Mouse (Mus musculus) small intestine, adult 2 months (tissue): Measurements from ENCODE around the gene Cyb5rl. TPM values are rescaled to one million over a fixed set of nuclear protein-coding genes. Genes with fewer than 3 reads are reported as not detected.

Experiments used
- H3K27ac ChIP-seq: fragments of 200-500 bp; 2 replicates; pipeline ENCODE4 v1.5.1; 2012; ENCODE audit warnings: low read depth, low read length, control low read depth, inconsistent platforms; ENCODE audit not compliant: insufficient read depth
- H3K27me3 ChIP-seq: fragments of 200-500 bp; 2 replicates; pipeline ENCODE4 v1.6.1; 2012; ENCODE audit warnings: mild to moderate bottlenecking, moderate library complexity, low read length, inconsistent platforms; ENCODE audit not compliant: control insufficient read depth, insufficient read depth
- H3K36me3 ChIP-seq: fragments of 200-500 bp; 2 replicates; pipeline ENCODE4 v1.6.1; 2012; ENCODE audit warnings: mild to moderate bottlenecking, low read length, control low read depth, inconsistent platforms; ENCODE audit not compliant: control insufficient read depth, insufficient read depth
- H3K4me1 ChIP-seq: fragments of 200-500 bp; 2 replicates; pipeline ENCODE4 v1.6.1; 2012; ENCODE audit warnings: low read length, inconsistent platforms, mixed read lengths; ENCODE audit not compliant: control insufficient read depth, insufficient read depth, insufficient read length
- H3K4me3 ChIP-seq: fragments of 200-500 bp; 2 replicates; pipeline ENCODE4 v1.5.1; 2012; ENCODE audit warnings: low read depth, mild to moderate bottlenecking, control low read depth, inconsistent platforms, low read length, moderate library complexity
- CTCF ChIP-seq: fragments of 200-500 bp; IDR thresholded peaks from 2 replicates; pipeline ENCODE4 v1.5.1; 2012; ENCODE audit warnings: low read depth, mild to moderate bottlenecking, control low read depth, inconsistent platforms, low read length, moderate library complexity, mixed read lengths; ENCODE audit not compliant: insufficient replicate concordance, insufficient read length; ENCODE audit errors: extremely low read depth
- POLR2A ChIP-seq: fragments of 200-500 bp; IDR thresholded peaks from 2 replicates; pipeline ENCODE4 v1.6.1; 2012; ENCODE audit warnings: low read depth, mild to moderate bottlenecking, control low read depth, inconsistent platforms, low read length, moderate library complexity
- WGBS: fragments of 180-500 bp; shearing (Covaris S2); methylation state at CpG from one replicate; pipeline ENCODE4 v1.1.7; 2018; 5-methylcytosine and 5-hydroxymethylcytosine counted together
- polyA plus RNA-seq: library from polyadenylated mRNA; depleted of rRNA; stranded (reverse); fragments of >200 nt; gene quantifications from 2 replicates; pipeline ENCODE4 v1.2.3, GENCODE M21; 2012

Gene Cyb5rl
- polyA plus RNA-seq, 1 experiment: 2.5 TPM

- no peak for TF ChIP-seq CTCF
- TF ChIP-seq POLR2A: no peak
- 48% methylated on average over 8 of the region's 8 CpGs for WGBS
- H3K27me3 ChIP-seq: no peaks in the 10 kb centered on the region
- H3K4me3 ChIP-seq: no peak overlapping the region
- no peak overlapping the region for H3K27ac ChIP-seq
- H3K4me1 ChIP-seq: no peaks in the 10 kb centered on the region; the same call in 1 of the 2 replicates
- H3K36me3 ChIP-seq: no peaks in the 10 kb centered on the region
These were observed 47.5 kb downstream of the Cyb5rl start for GRCm38 (mm10) chr4:107114278-107114677.

GRCm38 (mm10) chr4:107117741-107118385, 51.1 kb downstream of the Cyb5rl start:
- H3K4me3 ChIP-seq: no peak overlapping the region
- no peaks in the 10 kb centered on the region for H3K27me3 ChIP-seq
- no peak overlapping the region for H3K27ac ChIP-seq
- H3K36me3 ChIP-seq: no peaks in the 10 kb centered on the region
- 71% methylated on average over 2 of the region's 2 CpGs for WGBS
- peaks cover 3% of the 10 kb centered on the region; the same call in 1 of the 2 replicates for H3K4me1 ChIP-seq
- no peak for TF ChIP-seq CTCF
- TF ChIP-seq POLR2A: no peak

- Histone ChIP-seq H3K27ac (no peak overlapping the region), H3K27me3 (no peaks in the 10 kb centered on the region), H3K4me1 (peaks cover 3% of the 10 kb centered on the region; the same call in 1 of the 2 replicates), H3K4me3 (no peak overlapping the region), H3K36me3 (no peaks in the 10 kb centered on the region)
- no peak for TF ChIP-seq CTCF
- TF ChIP-seq POLR2A: no peak
- WGBS: 36% methylated on average over 4 of the region's 4 CpGs
These were observed 52.3 kb downstream of the Cyb5rl start for GRCm38 (mm10) chr4:107119056-107119455.

GRCm38 (mm10) chr4:107120676-107121075, 53.9 kb downstream of the Cyb5rl start:
- Histone ChIP-seq H3K27me3 (no peaks in the 10 kb centered on the region), H3K36me3 (no peaks in the 10 kb centered on the region), H3K4me3 (no peak overlapping the region), H3K4me1 (peaks cover 3% of the 10 kb centered on the region; the same call in 1 of the 2 replicates), H3K27ac (no peak overlapping the region)
- 57% methylated on average over 6 of the region's 6 CpGs for WGBS
- TF ChIP-seq POLR2A (no peak), CTCF (no peak)

- no peak overlapping the region for H3K4me3 ChIP-seq
- H3K36me3 ChIP-seq: no peaks in the 10 kb centered on the region
- H3K4me1 ChIP-seq: peaks cover 3% of the 10 kb centered on the region; the same call in 1 of the 2 replicates
- no peak overlapping the region for H3K27ac ChIP-seq
- 77% methylated on average over 12 of the region's 12 CpGs for WGBS
- TF ChIP-seq POLR2A (no peak), CTCF (no peak)
- no peaks in the 10 kb centered on the region for H3K27me3 ChIP-seq
These were observed 54.6 kb downstream of the Cyb5rl start for GRCm38 (mm10) chr4:107121165-107121943.

GRCm38 (mm10) chr4:107124376-107124775, 57.6 kb downstream of the Cyb5rl start:
- Histone ChIP-seq H3K4me3 (no peak overlapping the region), H3K4me1 (peaks cover 3% of the 10 kb centered on the region), H3K27ac (no peak overlapping the region), H3K27me3 (no peaks in the 10 kb centered on the region), H3K36me3 (no peaks in the 10 kb centered on the region)
- 74% methylated on average over 7 of the region's 7 CpGs for WGBS
- TF ChIP-seq POLR2A: no peak
- no peak for TF ChIP-seq CTCF

- no peak overlapping the region for H3K4me3 ChIP-seq
- WGBS: 49% methylated on average over 5 of the region's 5 CpGs
- no peaks in the 10 kb centered on the region for H3K36me3 ChIP-seq
- H3K27ac ChIP-seq: no peak overlapping the region
- TF ChIP-seq CTCF (no peak), POLR2A (no peak)
- no peaks in the 10 kb centered on the region for H3K27me3 ChIP-seq
- H3K4me1 ChIP-seq: peaks cover 3% of the 10 kb centered on the region
These were observed 58.3 kb downstream of the Cyb5rl start for GRCm38 (mm10) chr4:107125101-107125500.
